Mouse (Mus musculus): ENCODE measurements around the gene Nrcam.

Gene Nrcam

DNA sequence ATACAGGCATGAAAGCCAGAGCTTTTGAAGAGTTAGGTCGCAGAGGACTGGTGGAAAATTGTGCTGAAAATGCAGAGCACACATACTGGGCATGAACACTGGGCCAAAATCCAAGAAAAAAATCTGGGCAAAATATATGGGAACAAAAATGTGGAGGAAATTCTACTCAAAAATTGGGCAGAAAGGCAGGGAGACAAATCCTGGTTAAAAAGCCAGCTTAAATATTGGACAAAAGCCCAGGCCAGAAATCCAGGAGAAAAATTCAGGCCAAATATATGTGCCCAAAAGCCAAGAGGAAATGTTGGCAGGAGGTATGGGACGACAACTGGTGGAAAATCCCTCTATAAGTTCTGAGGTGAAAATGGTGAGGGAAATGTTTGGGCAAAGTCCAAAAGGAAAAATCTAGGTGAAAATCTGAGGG lies 288.3 kb downstream of the Nrcam start:
- DNase-seq (ENCODE audit: low spot score in 2 of 2) = no peak

DNA sequence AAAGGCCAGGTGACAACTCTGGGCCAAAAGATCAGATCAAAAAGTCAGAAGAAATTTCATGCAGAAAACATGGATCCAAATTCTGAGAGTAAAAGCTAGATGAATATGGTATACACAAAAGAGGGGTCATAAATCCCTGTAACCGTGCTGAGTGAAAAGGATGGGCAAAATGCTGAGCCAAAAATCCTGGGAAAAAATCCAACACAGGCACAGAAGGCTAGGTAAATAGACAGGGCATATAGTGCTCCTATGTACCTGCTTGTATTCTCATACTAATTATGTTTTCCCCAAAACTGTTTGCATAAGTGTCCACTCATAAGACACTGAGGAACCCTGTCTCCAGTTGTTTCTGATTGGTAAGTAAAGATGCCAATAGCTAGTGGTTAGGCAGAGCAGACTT lies 288.8 kb downstream of the Nrcam start:
- no peak for DNase-seq (ENCODE audit: low spot score in 2 of 2)

DNA sequence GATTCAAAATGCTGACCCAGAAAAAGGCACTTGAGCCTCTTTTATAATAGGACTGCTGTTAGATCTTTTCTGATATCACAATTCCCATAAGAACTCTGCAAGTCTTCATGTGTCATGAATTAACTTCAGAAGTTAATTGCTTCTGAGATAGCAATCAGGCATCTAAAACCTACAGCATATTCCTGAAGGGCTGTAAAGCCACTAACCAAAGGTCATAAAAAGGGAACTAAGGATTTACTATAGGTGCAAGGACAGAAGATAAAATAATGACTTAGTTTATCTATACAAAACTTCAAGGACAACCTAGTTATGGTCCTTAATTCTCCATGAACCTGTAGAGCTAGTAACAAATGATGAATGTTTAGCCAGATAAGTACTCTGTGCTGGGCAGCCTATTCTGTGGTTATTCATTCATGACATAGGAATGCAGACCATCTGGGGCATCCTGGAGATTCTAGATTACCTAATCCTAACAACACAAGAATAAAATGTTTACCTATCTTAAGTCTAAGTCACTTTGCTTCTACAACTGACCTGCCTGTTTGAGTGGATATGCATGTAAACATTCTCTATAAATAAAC lies 310.7 kb downstream of the Nrcam start:
- no peak for DNase-seq (ENCODE audit: low spot score in 2 of 2)

DNA sequence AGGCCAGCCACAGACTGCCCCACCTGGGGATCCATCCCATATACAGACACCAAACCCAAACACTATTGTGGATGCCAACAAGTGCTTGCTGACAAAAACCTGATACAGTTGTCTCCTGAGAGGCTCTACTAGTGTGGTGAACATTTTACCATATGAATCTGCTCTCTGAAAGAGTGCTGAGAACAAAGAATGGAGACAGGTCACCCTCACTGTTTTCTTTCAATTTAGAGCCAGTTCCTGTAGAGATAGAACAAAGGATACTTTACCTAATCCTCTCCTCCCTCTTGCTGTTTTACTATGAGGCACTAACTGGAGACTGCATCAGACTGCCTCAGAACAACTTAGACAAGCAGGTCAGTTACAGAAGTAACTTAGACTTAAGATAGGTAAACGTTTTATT lies 311.9 kb downstream of the Nrcam start:
- no peak for DNase-seq (ENCODE audit: low spot score in 2 of 2)
